In genomic region chr7:44590402-44591347, GRCm38 (mm10) we compare ENCODE assay signal across 8 mouse cellular contexts. TPM values are rescaled to one million over a fixed set of nuclear protein-coding genes. Genes with fewer than 3 reads are reported as not detected.
DNase-seq lines count a peak whose midpoint lies in the region; ATAC-seq and TF ChIP-seq lines count a peak whose summit lies in the region.

TSS of gene Kcnc3 (plus strand) at chr7:44590664.

- under 1% methylated on average over 78 of the region's 80 CpGs for WGBS in hindbrain, embryonic 16.5 days

- H3K27me3 ChIP-seq in hindbrain, embryonic 16.5 days (replicated peaks; ENCODE audit: control insufficient read depth, insufficient read depth, low read length), result no peaks in the 10 kb centered on the region

- peaks cover 5% of the 10 kb centered on the region; the same call in 1 of the 2 replicates for H3K4me1 ChIP-seq in cortical plate, adult 2 months (ENCODE audit: control insufficient read depth, insufficient read depth, low read length)
- H3K4me1 ChIP-seq in hindbrain, embryonic 16.5 days (ENCODE audit: control insufficient read depth, insufficient read depth, low read depth, low read length), result peaks cover 53% of the 10 kb centered on the region

- no peaks in the 10 kb centered on the region for H3K36me3 ChIP-seq in hindbrain, embryonic 16.5 days (ENCODE audit: control insufficient read depth, insufficient read depth, low read length)

- no peaks in the 10 kb centered on the region for H3K9me3 ChIP-seq in hindbrain, embryonic 16.5 days (ENCODE audit: control insufficient read depth, low read length)

- H3K4me2 ChIP-seq in hindbrain, embryonic 16.5 days (ENCODE audit: low read length), result peak within 1 kb of the TSS; percentile 91

- H3K27ac ChIP-seq in cortical plate, adult 2 months (ENCODE audit: insufficient read depth, low read length), result peak within 1 kb of the TSS; percentile 47; the same call in 1 of the 2 replicates
- H3K27ac ChIP-seq in gastrocnemius, adult 2 months, result peak within 1 kb of the TSS; percentile 81
- H3K27ac ChIP-seq in hindbrain, embryonic 16.5 days (ENCODE audit: low read depth, low read length), result peak within 1 kb of the TSS; percentile 77

- TF ChIP-seq CTCF in cortical plate, adult 2 months (IDR thresholded peaks at IDR 0.05; ENCODE audit: extremely low read depth, insufficient read depth, low read length), result no peak
- TF ChIP-seq CTCF in gastrocnemius, adult 2 months (IDR thresholded peaks at IDR 0.05), result no peak

- H3K9ac ChIP-seq in hindbrain, embryonic 16.5 days (ENCODE audit: low read depth, low read length), result peak within 1 kb of the TSS; percentile 76

- peak; percentile 73 for TF ChIP-seq POLR2A in cortical plate, adult 2 months (IDR thresholded peaks at IDR 0.05; ENCODE audit: extremely low read depth, insufficient read depth, low read length)

- peak; percentile 99 for DNase-seq in ZHBTc4 (ENCODE audit: low read depth, low spot score)
- peak; percentile 95 for DNase-seq in gastrocnemius, adult 2 months
- peak; percentile 92 for DNase-seq in left cerebral cortex, adult 11 months (ENCODE audit: low spot score)
- DNase-seq in lung, postnatal 25 days (ENCODE audit: low spot score), result peak; percentile 94
- peak; percentile 91 for DNase-seq in retina, adult 2 months (ENCODE audit: low read depth, low spot score)
- peak; percentile 63 for DNase-seq in thymus, postnatal 14 days

- H3K4me3 ChIP-seq in cortical plate, adult 2 months (ENCODE audit: insufficient read depth, low read length), result peak within 1 kb of the TSS; percentile 43
- H3K4me3 ChIP-seq in gastrocnemius, adult 2 months, result peak within 1 kb of the TSS; percentile 74
- peak within 1 kb of the TSS; percentile 72 for H3K4me3 ChIP-seq in hindbrain, embryonic 16.5 days (ENCODE audit: low read length)

- ATAC-seq in hindbrain, embryonic 16.5 days, result peak; percentile 90

- intact Hi-C loops in gastrocnemius, adult 2 months (cut with DNase I), result loop anchor here (5.0 kb wide), 1 partner anchor 62 kb away; no protein-coding TSS in a partner anchor

RNA-seq across cellular contexts. Expression of gene Kcnc3, which starts in this region (rescaled TPM):
- 54.9 and 62.0 TPM in 2 replicates for polyA plus RNA-seq in cortical plate, adult 2 months (2012; rRNA removed)
- total RNA-seq in gastrocnemius, adult 2 months (2021), result 1 to 10 TPM; 3.0 to 3.6 TPM
- polyA plus RNA-seq in hindbrain, embryonic 16.5 days (2015; fragmentation: Nextera tagmentation; extraction: Ambion mirVana), result 6.4 and 8.5 TPM in 2 replicates

Comparison
In these comparisons a context has a peak if more than half of its experiments do, and no peak if none do; other contexts are left out.
1. Peak in every context shown above with its lines: DNase-seq, ATAC-seq, H3K4me3 ChIP-seq and H3K27ac ChIP-seq.